In the genomic region with DNA sequence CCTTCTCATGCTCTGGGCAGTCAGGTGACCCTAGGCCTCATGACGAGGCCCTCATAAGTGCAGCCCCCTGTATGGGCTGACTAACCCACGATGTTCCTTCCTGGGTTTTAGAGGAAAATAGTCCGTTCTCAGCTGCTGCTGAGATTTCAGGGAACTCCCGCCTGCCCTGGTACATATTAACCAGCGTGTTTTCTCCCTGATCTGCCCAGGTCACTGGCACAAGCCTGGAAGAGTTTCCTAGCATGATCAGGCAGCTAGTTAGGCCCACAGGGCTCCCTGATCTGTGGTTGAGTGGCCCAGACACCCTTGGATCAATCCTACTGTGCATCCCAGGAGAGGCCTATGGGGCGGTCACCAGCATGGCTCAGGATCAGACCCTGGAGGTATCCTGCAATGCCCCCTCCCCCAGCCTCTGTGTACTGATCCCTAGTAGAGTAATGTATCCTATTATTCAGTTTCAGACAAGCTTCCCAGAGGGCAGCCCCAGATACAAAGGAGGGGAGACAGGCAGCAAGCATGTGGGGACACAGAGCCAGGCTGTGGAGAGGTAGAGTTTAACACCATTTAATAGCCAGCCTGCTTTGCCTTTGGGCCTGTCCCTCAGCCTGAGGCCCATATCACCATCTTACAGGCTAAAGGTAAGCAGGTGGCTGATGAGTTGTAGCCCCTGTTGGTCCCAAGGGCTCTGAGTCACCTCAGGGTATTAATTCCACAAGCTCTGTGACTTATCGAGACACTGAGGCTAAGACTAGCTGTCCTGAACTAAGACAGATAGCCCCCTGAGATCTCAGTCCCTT, we compare ENCODE assay signal across 13 mouse cellular contexts. TPM values are rescaled to one million over a fixed set of nuclear protein-coding genes. Genes with fewer than 3 reads are reported as not detected.
A peak's percentile ranks its signal among the peaks of the same experiment; 100 is the strongest.
DNase-seq lines count a peak whose midpoint lies in the region; ATAC-seq and TF ChIP-seq lines count a peak whose summit lies in the region.
"Had no signal": no experiment of that assay in that cellular context is flagged by ENCODE, and none has a peak within 500 bp of the region (broad histone marks: within the 10 kb centered on the region; RNA-seq: fewer than 3 reads in every experiment).

No protein-coding gene starts in this region.

- no peak for DNase-seq in hindbrain, embryonic 10.5 days (ENCODE audit: low spot score)
- DNase-seq in embryonic facial prominence, embryonic 14.5 days (ENCODE audit: low spot score) = no peak
- DNase-seq in liver, postnatal 0 days = peak; percentile 39
- DNase-seq in cerebellum, adult 11 months = no peak
- no peak for DNase-seq in thymus, postnatal 36 days
- no peak for DNase-seq in lung, postnatal 25 days (ENCODE audit: low spot score)
- DNase-seq: cerebellum, postnatal 25 days; forebrain, postnatal 0 days; lung, adult 18-20 months; right cerebral cortex, postnatal 25 days; thymus, postnatal 25 days had no signal

- no peak overlapping the region for H3K4me2 ChIP-seq in hindbrain, embryonic 13.5 days
- no peak overlapping the region for H3K4me2 ChIP-seq in embryonic facial prominence, embryonic 14.5 days (ENCODE audit: low read depth, low read length)
- peak overlapping the region; percentile 20; the same call in 1 of the 2 replicates for H3K4me2 ChIP-seq in kidney, embryonic 15.5 days
- H3K4me2 ChIP-seq in liver, postnatal 0 days (ENCODE audit: low read depth, low read length) = peak overlapping the region; percentile 92

- 80% methylated on average over 7 of the region's 7 CpGs for WGBS in hindbrain, embryonic 10.5 days
- WGBS in hindbrain, embryonic 13.5 days = 58% methylated on average over 7 of the region's 7 CpGs
- WGBS in embryonic facial prominence, embryonic 14.5 days = 65% methylated on average over 7 of the region's 7 CpGs
- 58% methylated on average over 7 of the region's 7 CpGs for WGBS in kidney, embryonic 15.5 days
- WGBS in liver, postnatal 0 days (ENCODE audit: insufficient replicate concordance) = 50% methylated on average over 7 of the region's 7 CpGs

- no peak for ATAC-seq in hindbrain, embryonic 13.5 days (ENCODE audit: low FRiP score)
- ATAC-seq in embryonic facial prominence, embryonic 14.5 days (ENCODE audit: low read depth) = no peak
- ATAC-seq in kidney, embryonic 15.5 days (replicated peaks; ENCODE audit: low FRiP score) = no peak
- ATAC-seq in liver, postnatal 0 days = no peak
- ATAC-seq: forebrain, postnatal 0 days had no signal

- no peak overlapping the region for H3K9ac ChIP-seq in hindbrain, embryonic 13.5 days
- H3K9ac ChIP-seq in embryonic facial prominence, embryonic 14.5 days (ENCODE audit: low read depth, low read length) = 0 out of 2 replicates have a peak overlapping the region, but pooled peaks have one; percentile 2
- 0 out of 2 replicates have a peak overlapping the region, but pooled peaks have one; percentile 12 for H3K9ac ChIP-seq in kidney, embryonic 15.5 days
- peak overlapping the region; percentile 35 for H3K9ac ChIP-seq in liver, postnatal 0 days (replicated peaks)
- H3K9ac ChIP-seq: forebrain, postnatal 0 days had no signal

- H3K36me3 ChIP-seq in hindbrain, embryonic 10.5 days = peaks cover 13% of the 10 kb centered on the region; the same call in 1 of the 2 replicates
- no peaks in the 10 kb centered on the region for H3K36me3 ChIP-seq in hindbrain, embryonic 13.5 days
- H3K36me3 ChIP-seq in embryonic facial prominence, embryonic 14.5 days (ENCODE audit: control insufficient read depth, insufficient read depth, low read length) = peaks cover 10% of the 10 kb centered on the region; the same call in 1 of the 2 replicates
- peaks cover 13% of the 10 kb centered on the region for H3K36me3 ChIP-seq in kidney, embryonic 15.5 days
- H3K36me3 ChIP-seq in liver, postnatal 0 days (replicated peaks; ENCODE audit: insufficient read depth, low read length) = peaks cover 15% of the 10 kb centered on the region

- H3K27ac ChIP-seq in hindbrain, embryonic 10.5 days = peak overlapping the region; percentile 4
- H3K27ac ChIP-seq in hindbrain, embryonic 13.5 days = no peak overlapping the region
- H3K27ac ChIP-seq in embryonic facial prominence, embryonic 14.5 days (replicated peaks; ENCODE audit: low read depth, low read length) = no peak overlapping the region
- peak overlapping the region; percentile 86 for H3K27ac ChIP-seq in kidney, embryonic 15.5 days
- H3K27ac ChIP-seq in liver, postnatal 0 days (ENCODE audit: low read depth) = peak overlapping the region; percentile 95

- H3K27me3 ChIP-seq in hindbrain, embryonic 10.5 days (ENCODE audit: insufficient read depth, poor library complexity, severe bottlenecking) = peaks cover 27% of the 10 kb centered on the region
- H3K27me3 ChIP-seq in hindbrain, embryonic 13.5 days = peaks cover 26% of the 10 kb centered on the region
- H3K27me3 ChIP-seq in embryonic facial prominence, embryonic 14.5 days (replicated peaks; ENCODE audit: control insufficient read depth, insufficient read depth, low read length) = no peaks in the 10 kb centered on the region
- H3K27me3 ChIP-seq in kidney, embryonic 15.5 days = no peaks in the 10 kb centered on the region
- no peaks in the 10 kb centered on the region for H3K27me3 ChIP-seq in liver, postnatal 0 days (ENCODE audit: insufficient read depth, low read length)

- no peak overlapping the region for H3K4me3 ChIP-seq in hindbrain, embryonic 10.5 days
- no peak overlapping the region for H3K4me3 ChIP-seq in hindbrain, embryonic 13.5 days
- H3K4me3 ChIP-seq in embryonic facial prominence, embryonic 14.5 days (ENCODE audit: low read depth, low read length) = no peak overlapping the region
- H3K4me3 ChIP-seq in kidney, embryonic 15.5 days (replicated peaks) = no peak overlapping the region
- H3K4me3 ChIP-seq in liver, postnatal 0 days (ENCODE audit: low read depth, low read length) = no peak overlapping the region

- no peaks in the 10 kb centered on the region for H3K9me3 ChIP-seq in hindbrain, embryonic 10.5 days
- H3K9me3 ChIP-seq in hindbrain, embryonic 13.5 days = no peaks in the 10 kb centered on the region
- no peaks in the 10 kb centered on the region for H3K9me3 ChIP-seq in embryonic facial prominence, embryonic 14.5 days (ENCODE audit: control insufficient read depth, low read length)
- H3K9me3 ChIP-seq in kidney, embryonic 15.5 days (replicated peaks) = no peaks in the 10 kb centered on the region
- H3K9me3 ChIP-seq in liver, postnatal 0 days (ENCODE audit: low read length) = no peaks in the 10 kb centered on the region

- TF ChIP-seq EP300 in liver, postnatal 0 days (IDR thresholded peaks at IDR 0.05; ENCODE audit: low read depth) = no peak

- TF ChIP-seq CTCF in liver, postnatal 0 days (IDR thresholded peaks at IDR 0.05; ENCODE audit: low read depth) = no peak

- peaks cover 68% of the 10 kb centered on the region for H3K4me1 ChIP-seq in hindbrain, embryonic 10.5 days (replicated peaks)
- peaks cover 48% of the 10 kb centered on the region for H3K4me1 ChIP-seq in hindbrain, embryonic 13.5 days (replicated peaks)
- H3K4me1 ChIP-seq in embryonic facial prominence, embryonic 14.5 days (ENCODE audit: control insufficient read depth, insufficient read depth, low read length) = peaks cover 29% of the 10 kb centered on the region
- peaks cover 71% of the 10 kb centered on the region for H3K4me1 ChIP-seq in kidney, embryonic 15.5 days
- H3K4me1 ChIP-seq in liver, postnatal 0 days (ENCODE audit: insufficient read depth) = peaks cover 71% of the 10 kb centered on the region

RNA-seq across cellular contexts. Expression of a gene that starts 3.8 kb away (rescaled TPM):
- 26.3 and 28.3 TPM in 2 replicates for polyA plus RNA-seq in hindbrain, embryonic 10.5 days (2016; fragmentation: Nextera tagmentation; extraction: Ambion mirVana)
- polyA plus RNA-seq in hindbrain, embryonic 13.5 days (2015; fragmentation: Nextera tagmentation; extraction: Ambion mirVana) = 19.3 and 19.9 TPM in 2 replicates
- polyA plus RNA-seq in embryonic facial prominence, embryonic 14.5 days (2014; fragmentation: Nextera tagmentation; extraction: Ambion mirVana) = 62.4 and 65.0 TPM in 2 replicates
- 57.5 and 59.8 TPM in 2 replicates for polyA plus RNA-seq in kidney, embryonic 15.5 days (2015; fragmentation: Nextera tagmentation; extraction: Ambion mirVana)
- polyA plus RNA-seq in liver, postnatal 0 days (2015; fragmentation: Nextera tagmentation; extraction: Ambion mirVana) = 106 and 118 TPM in 2 replicates

RNA-seq across cellular contexts. Expression of a gene that starts 24.8 kb away (rescaled TPM):
- polyA plus RNA-seq in hindbrain, embryonic 10.5 days (2016; fragmentation: Nextera tagmentation; extraction: Ambion mirVana) = 25.8 and 27.4 TPM in 2 replicates
- 27.2 and 31.3 TPM in 2 replicates for polyA plus RNA-seq in hindbrain, embryonic 13.5 days (2015; fragmentation: Nextera tagmentation; extraction: Ambion mirVana)
- 65.1 and 68.7 TPM in 2 replicates for polyA plus RNA-seq in embryonic facial prominence, embryonic 14.5 days (2014; fragmentation: Nextera tagmentation; extraction: Ambion mirVana)
- polyA plus RNA-seq in kidney, embryonic 15.5 days (2015; fragmentation: Nextera tagmentation; extraction: Ambion mirVana) = 45.7 and 47.2 TPM in 2 replicates
- 31.8 and 32.3 TPM in 2 replicates for polyA plus RNA-seq in liver, postnatal 0 days (2015; fragmentation: Nextera tagmentation; extraction: Ambion mirVana)

RNA-seq across cellular contexts. Expression of a gene that starts 43.3 kb away (rescaled TPM):
- polyA plus RNA-seq in hindbrain, embryonic 10.5 days (2016; fragmentation: Nextera tagmentation; extraction: Ambion mirVana) = 4.5 and 8.5 TPM in 2 replicates
- polyA plus RNA-seq in hindbrain, embryonic 13.5 days (2015; fragmentation: Nextera tagmentation; extraction: Ambion mirVana) = 20.3 and 20.7 TPM in 2 replicates
- polyA plus RNA-seq in embryonic facial prominence, embryonic 14.5 days (2014; fragmentation: Nextera tagmentation; extraction: Ambion mirVana) = 3.1 and 3.3 TPM in 2 replicates
- 1.2 and 1.4 TPM in 2 replicates for polyA plus RNA-seq in kidney, embryonic 15.5 days (2015; fragmentation: Nextera tagmentation; extraction: Ambion mirVana)
- polyA plus RNA-seq in liver, postnatal 0 days (2015; fragmentation: Nextera tagmentation; extraction: Ambion mirVana) = 0.13 and 0.15 TPM in 2 replicates

RNA-seq across cellular contexts. Expression of a gene that starts 57.4 kb away (rescaled TPM):
- polyA plus RNA-seq in hindbrain, embryonic 10.5 days (2016; fragmentation: Nextera tagmentation; extraction: Ambion mirVana) = 1.4 and 1.6 TPM in 2 replicates
- polyA plus RNA-seq in hindbrain, embryonic 13.5 days (2015; fragmentation: Nextera tagmentation; extraction: Ambion mirVana) = 0.92 and 1.3 TPM in 2 replicates
- 1.9 and 2.2 TPM in 2 replicates for polyA plus RNA-seq in embryonic facial prominence, embryonic 14.5 days (2014; fragmentation: Nextera tagmentation; extraction: Ambion mirVana)
- 18.5 and 22.7 TPM in 2 replicates for polyA plus RNA-seq in kidney, embryonic 15.5 days (2015; fragmentation: Nextera tagmentation; extraction: Ambion mirVana)
- 2.5 and 2.9 TPM in 2 replicates for polyA plus RNA-seq in liver, postnatal 0 days (2015; fragmentation: Nextera tagmentation; extraction: Ambion mirVana)

Comparison
In these comparisons a context has a peak if more than half of its experiments do, and no peak if none do; other contexts are left out.
1. H3K27ac ChIP-seq: peak in hindbrain, embryonic 10.5 days (single experiment), kidney, embryonic 15.5 days (single experiment) and liver, postnatal 0 days (single experiment); none in hindbrain, embryonic 13.5 days (single experiment) and embryonic facial prominence, embryonic 14.5 days (single experiment).
2. H3K4me2 ChIP-seq: peak in kidney, embryonic 15.5 days (single experiment) and liver, postnatal 0 days (single experiment); none in hindbrain, embryonic 13.5 days (single experiment) and embryonic facial prominence, embryonic 14.5 days (single experiment).